Mouse (Mus musculus): ENCODE data around the gene Abtb1. TPM values are rescaled to one million over a fixed set of nuclear protein-coding genes. Genes with fewer than 3 reads are reported as not detected.

The Abtb1 gene
- polyA plus RNA-seq (2016; fragmentation: Nextera tagmentation; extraction: Ambion mirVana), result 25.2 and 26.4 TPM in 2 replicates

- Histone ChIP-seq H3K9me3 (no peaks in the 10 kb centered on the region), H3K27me3 (replicated peaks; ENCODE audit: low read depth, poor library complexity, severe bottlenecking) (no peaks in the 10 kb centered on the region), H3K4me1 (peaks cover 29% of the 10 kb centered on the region), H3K36me3 (replicated peaks) (peaks cover 40% of the 10 kb centered on the region), H3K27ac (replicated peaks) (peak within 1 kb of the TSS; percentile 90), H3K4me3 (peak within 1 kb of the TSS; percentile 88)
- peak; percentile 98 for DNase-seq (ENCODE audit: low spot score)
- WGBS, result under 1% methylated on average over 72 of the region's 72 CpGs
Observed at GRCm38 (mm10) chr6:88841781-88842689, at the start of gene Abtb1. Gene Abtb1, minus strand, starts transcription at chr6:88841984.

GRCm38 (mm10) chr6:88890832-88891231 is 49.0 kb upstream of the Abtb1 start:
- H3K4me3 ChIP-seq, result no peak overlapping the region
- no peak for DNase-seq (ENCODE audit: low spot score)
- H3K36me3 ChIP-seq (replicated peaks), result peaks cover 100% of the 10 kb centered on the region
- H3K27ac ChIP-seq (replicated peaks), result no peak overlapping the region
- peaks cover 5% of the 10 kb centered on the region; the same call in 1 of the 2 replicates for H3K4me1 ChIP-seq
- WGBS, result 91% methylated on average over 7 of the region's 7 CpGs
- no peaks in the 10 kb centered on the region for H3K9me3 ChIP-seq
- no peaks in the 10 kb centered on the region for H3K27me3 ChIP-seq (replicated peaks; ENCODE audit: low read depth, poor library complexity, severe bottlenecking)

- no peak for DNase-seq (ENCODE audit: low spot score)
- no peaks in the 10 kb centered on the region for H3K4me1 ChIP-seq
- no peak overlapping the region for H3K4me3 ChIP-seq
- no peak overlapping the region for H3K27ac ChIP-seq (replicated peaks)
- H3K9me3 ChIP-seq, result no peaks in the 10 kb centered on the region
- WGBS, result 96% methylated on average over 13 of the region's 13 CpGs
- H3K27me3 ChIP-seq (replicated peaks; ENCODE audit: low read depth, poor library complexity, severe bottlenecking), result no peaks in the 10 kb centered on the region
- peaks cover 100% of the 10 kb centered on the region for H3K36me3 ChIP-seq (replicated peaks)
Observed at GRCm38 (mm10) chr6:88889410-88890042, 47.7 kb upstream of the Abtb1 start.

- no peak overlapping the region for H3K4me3 ChIP-seq
- H3K27me3 ChIP-seq (replicated peaks; ENCODE audit: low read depth, poor library complexity, severe bottlenecking), result no peaks in the 10 kb centered on the region
- no peaks in the 10 kb centered on the region for H3K4me1 ChIP-seq
- peaks cover 100% of the 10 kb centered on the region for H3K36me3 ChIP-seq (replicated peaks)
- 83% methylated on average over 2 of the region's 2 CpGs for WGBS
- no peak for DNase-seq (ENCODE audit: low spot score)
- H3K9me3 ChIP-seq, result no peaks in the 10 kb centered on the region
- no peak overlapping the region for H3K27ac ChIP-seq (replicated peaks)
Observed at GRCm38 (mm10) chr6:88886417-88886967, 44.7 kb upstream of the Abtb1 start.

GRCm38 (mm10) chr6:88885644-88886416 is 44.0 kb upstream of the Abtb1 start:
- 95% methylated on average over 12 of the region's 12 CpGs for WGBS

GRCm38 (mm10) chr6:88884690-88885089 is 42.9 kb upstream of the Abtb1 start:
- no peak overlapping the region for H3K4me3 ChIP-seq
- WGBS, result 96% methylated on average over 17 of the region's 17 CpGs
- H3K27me3 ChIP-seq (replicated peaks; ENCODE audit: low read depth, poor library complexity, severe bottlenecking), result no peaks in the 10 kb centered on the region
- H3K36me3 ChIP-seq (replicated peaks), result peaks cover 99% of the 10 kb centered on the region
- DNase-seq (ENCODE audit: low spot score), result no peak
- no peaks in the 10 kb centered on the region for H3K9me3 ChIP-seq
- no peaks in the 10 kb centered on the region for H3K4me1 ChIP-seq
- H3K27ac ChIP-seq (replicated peaks), result no peak overlapping the region

More at GRCm38 (mm10) chr6:88885644-88886416, 44.0 kb upstream of the Abtb1 start:
- H3K36me3 ChIP-seq (replicated peaks), result peaks cover 100% of the 10 kb centered on the region
- no peaks in the 10 kb centered on the region for H3K9me3 ChIP-seq
- no peak for DNase-seq (ENCODE audit: low spot score)
- no peak overlapping the region for H3K4me3 ChIP-seq
- H3K27ac ChIP-seq (replicated peaks), result no peak overlapping the region
- no peaks in the 10 kb centered on the region for H3K27me3 ChIP-seq (replicated peaks; ENCODE audit: low read depth, poor library complexity, severe bottlenecking)
- H3K4me1 ChIP-seq, result no peaks in the 10 kb centered on the region

GRCm38 (mm10) chr6:88884195-88884594 is 42.4 kb upstream of the Abtb1 start:
- 91% methylated on average over 10 of the region's 10 CpGs for WGBS
- Histone ChIP-seq H3K4me1 (no peaks in the 10 kb centered on the region), H3K27me3 (replicated peaks; ENCODE audit: low read depth, poor library complexity, severe bottlenecking) (no peaks in the 10 kb centered on the region), H3K9me3 (no peaks in the 10 kb centered on the region), H3K36me3 (replicated peaks) (peaks cover 94% of the 10 kb centered on the region), H3K4me3 (no peak overlapping the region), H3K27ac (replicated peaks) (no peak overlapping the region)
- DNase-seq (ENCODE audit: low spot score), result no peak

GRCm38 (mm10) chr6:88881334-88881733 is 39.5 kb upstream of the Abtb1 start:
- no peak overlapping the region for H3K4me3 ChIP-seq
- no peaks in the 10 kb centered on the region for H3K9me3 ChIP-seq
- peaks cover 75% of the 10 kb centered on the region for H3K36me3 ChIP-seq (replicated peaks)
- no peak overlapping the region for H3K27ac ChIP-seq (replicated peaks)
- WGBS, result 85% methylated on average over 7 of the region's 7 CpGs
- DNase-seq (ENCODE audit: low spot score), result no peak
- peaks cover 1% of the 10 kb centered on the region; the same call in 1 of the 2 replicates for H3K27me3 ChIP-seq (replicated peaks; ENCODE audit: low read depth, poor library complexity, severe bottlenecking)
- no peaks in the 10 kb centered on the region for H3K4me1 ChIP-seq

- H3K4me1 ChIP-seq, result peaks cover 7% of the 10 kb centered on the region; the same call in 1 of the 2 replicates
Observed at GRCm38 (mm10) chr6:88879471-88879870, 37.7 kb upstream of the Abtb1 start.

GRCm38 (mm10) chr6:88874868-88875508 is 33.2 kb upstream of the Abtb1 start, which contains the start of gene Podxl2:
Gene Podxl2, minus strand, starts transcription at chr6:88875044.
- H3K4me1 ChIP-seq, result peaks cover 31% of the 10 kb centered on the region
- DNase-seq (ENCODE audit: low spot score), result peak; percentile 90
- H3K27ac ChIP-seq (replicated peaks), result peak within 1 kb of the TSS; percentile 88
- H3K9me3 ChIP-seq, result no peaks in the 10 kb centered on the region
- peak within 1 kb of the TSS; percentile 84 for H3K4me3 ChIP-seq
- WGBS, result 11% methylated on average over 63 of the region's 63 CpGs
- peaks cover 38% of the 10 kb centered on the region for H3K27me3 ChIP-seq (replicated peaks; ENCODE audit: low read depth, poor library complexity, severe bottlenecking)
- peaks cover 11% of the 10 kb centered on the region; the same call in 1 of the 2 replicates for H3K36me3 ChIP-seq (replicated peaks)

More at GRCm38 (mm10) chr6:88879471-88879870, 37.7 kb upstream of the Abtb1 start:
- peaks cover 56% of the 10 kb centered on the region for H3K36me3 ChIP-seq (replicated peaks)
- no peak overlapping the region for H3K27ac ChIP-seq (replicated peaks)
- H3K9me3 ChIP-seq, result no peaks in the 10 kb centered on the region
- 69% methylated on average over 4 of the region's 4 CpGs for WGBS
- H3K4me3 ChIP-seq, result no peak overlapping the region
- no peak for DNase-seq (ENCODE audit: low spot score)
- H3K27me3 ChIP-seq (replicated peaks; ENCODE audit: low read depth, poor library complexity, severe bottlenecking), result peaks cover 17% of the 10 kb centered on the region

- no peaks in the 10 kb centered on the region for H3K9me3 ChIP-seq
- 6% methylated on average over 74 of the region's 74 CpGs for WGBS
- peak; percentile 57 for DNase-seq (ENCODE audit: low spot score)
- peak overlapping the region; percentile 84 for H3K4me3 ChIP-seq
- H3K4me1 ChIP-seq, result peaks cover 31% of the 10 kb centered on the region
- peaks cover 38% of the 10 kb centered on the region for H3K27me3 ChIP-seq (replicated peaks; ENCODE audit: low read depth, poor library complexity, severe bottlenecking)
- H3K36me3 ChIP-seq (replicated peaks), result peaks cover 9% of the 10 kb centered on the region; the same call in 1 of the 2 replicates
- H3K27ac ChIP-seq (replicated peaks), result peak overlapping the region; percentile 88
Observed at GRCm38 (mm10) chr6:88873965-88874867, 32.4 kb upstream of the Abtb1 start.
